ENCODE assay signal across 7 mouse cellular contexts in the genomic region with DNA sequence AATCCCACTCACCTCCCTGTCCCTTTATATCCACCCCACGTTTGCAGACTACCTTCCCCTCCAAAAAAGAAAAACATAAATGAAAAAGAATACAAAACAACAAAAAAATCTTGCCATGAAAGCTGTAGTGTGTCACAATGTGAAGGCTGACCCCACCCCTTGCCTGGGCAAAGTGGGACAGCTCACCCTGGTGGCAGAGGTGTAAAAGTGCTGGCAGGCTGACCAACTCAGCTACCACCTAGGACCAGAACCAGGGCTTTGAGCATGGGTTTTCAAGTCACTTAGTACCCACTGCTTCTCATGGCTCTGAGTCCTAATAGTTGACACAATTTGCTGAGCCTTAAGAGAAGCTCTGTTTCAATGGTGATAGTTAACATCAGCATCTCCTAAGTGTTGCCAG.
DNase-seq lines count a peak whose midpoint lies in the region; ATAC-seq and TF ChIP-seq lines count a peak whose summit lies in the region.

No protein-coding gene starts in this region.

- H3K27ac ChIP-seq in intestine, postnatal 0 days (ENCODE audit: low read depth, low read length), result no peak overlapping the region
- no peak overlapping the region for H3K27ac ChIP-seq in intestine, embryonic 16.5 days (ENCODE audit: low read length)
- H3K27ac ChIP-seq in embryonic fibroblast, embryonic 13.5 days (ENCODE audit: insufficient read depth, low read length), result no peak overlapping the region
- no peak overlapping the region for H3K27ac ChIP-seq in neural tube, embryonic 15.5 days (replicated peaks)

- H3K4me2 ChIP-seq in intestine, postnatal 0 days (replicated peaks; ENCODE audit: low read depth), result no peak overlapping the region
- H3K4me2 ChIP-seq in intestine, embryonic 16.5 days (ENCODE audit: low read depth, low read length), result no peak overlapping the region
- no peak overlapping the region for H3K4me2 ChIP-seq in neural tube, embryonic 15.5 days

- no peak for ATAC-seq in intestine, postnatal 0 days
- ATAC-seq in intestine, embryonic 16.5 days, result no peak
- no peak for ATAC-seq in neural tube, embryonic 15.5 days (ENCODE audit: low FRiP score)
- ATAC-seq in erythroblast, adult 5-6 weeks (replicated peaks; ENCODE audit: low FRiP score, poor library complexity, severe bottlenecking), result no peak

- peak; percentile 4 for DNase-seq in urinary bladder, postnatal 25 days (ENCODE audit: low spot score)
- DNase-seq in urinary bladder, postnatal 4 days (ENCODE audit: low spot score in 2 of 2), result no peak

- WGBS in intestine, postnatal 0 days, result 66% methylated on average over 1 of the region's 1 CpGs
- 49% methylated on average over 1 of the region's 1 CpGs for WGBS in intestine, embryonic 16.5 days
- 64% methylated on average over 1 of the region's 1 CpGs for WGBS in neural tube, embryonic 15.5 days

- TF ChIP-seq POLR2A in embryonic fibroblast, embryonic 13.5 days (IDR thresholded peaks at IDR 0.05; ENCODE audit: low read depth, low read length), result no peak

- peak; percentile 57 for TF ChIP-seq CTCF in intestine, postnatal 0 days (IDR thresholded peaks at IDR 0.05; ENCODE audit: low read depth)
- TF ChIP-seq CTCF in embryonic fibroblast, embryonic 13.5 days (IDR thresholded peaks at IDR 0.05; ENCODE audit: borderline replicate concordance, insufficient read depth, low read length), result peak; percentile 57; the same call in 1 of the 2 replicates

- no peak overlapping the region for H3K4me3 ChIP-seq in intestine, postnatal 0 days (ENCODE audit: low read depth, low read length)
- no peak overlapping the region for H3K4me3 ChIP-seq in intestine, embryonic 16.5 days (ENCODE audit: low read length)
- no peak overlapping the region for H3K4me3 ChIP-seq in embryonic fibroblast, embryonic 13.5 days (ENCODE audit: insufficient read depth, low read length)
- H3K4me3 ChIP-seq in neural tube, embryonic 15.5 days (replicated peaks), result no peak overlapping the region

- no peak overlapping the region for H3K9ac ChIP-seq in intestine, postnatal 0 days (ENCODE audit: low read depth, low read length)
- H3K9ac ChIP-seq in intestine, embryonic 16.5 days (ENCODE audit: low read depth, low read length), result no peak overlapping the region
- H3K9ac ChIP-seq in neural tube, embryonic 15.5 days (replicated peaks), result no peak overlapping the region

- H3K4me1 ChIP-seq in intestine, postnatal 0 days (replicated peaks; ENCODE audit: control insufficient read depth, insufficient read depth, low read length), result no peaks in the 10 kb centered on the region
- H3K4me1 ChIP-seq in intestine, embryonic 16.5 days (ENCODE audit: control insufficient read depth, insufficient read depth, low read length), result no peaks in the 10 kb centered on the region
- no peaks in the 10 kb centered on the region for H3K4me1 ChIP-seq in embryonic fibroblast, embryonic 13.5 days (ENCODE audit: control insufficient read depth, insufficient read depth, low read length)
- H3K4me1 ChIP-seq in neural tube, embryonic 15.5 days, result no peaks in the 10 kb centered on the region

- H3K36me3 ChIP-seq in intestine, postnatal 0 days (ENCODE audit: control insufficient read depth, insufficient read depth), result no peaks in the 10 kb centered on the region
- H3K36me3 ChIP-seq in intestine, embryonic 16.5 days (ENCODE audit: control insufficient read depth, insufficient read depth, low read length), result no peaks in the 10 kb centered on the region
- H3K36me3 ChIP-seq in neural tube, embryonic 15.5 days, result no peaks in the 10 kb centered on the region

- H3K9me3 ChIP-seq in intestine, postnatal 0 days (ENCODE audit: control insufficient read depth), result no peaks in the 10 kb centered on the region
- H3K9me3 ChIP-seq in intestine, embryonic 16.5 days (ENCODE audit: control insufficient read depth, low read length), result no peaks in the 10 kb centered on the region
- H3K9me3 ChIP-seq in neural tube, embryonic 15.5 days (replicated peaks), result no peaks in the 10 kb centered on the region

- no peaks in the 10 kb centered on the region for H3K27me3 ChIP-seq in intestine, postnatal 0 days (replicated peaks; ENCODE audit: control insufficient read depth, insufficient read depth, low read length)
- H3K27me3 ChIP-seq in intestine, embryonic 16.5 days (replicated peaks; ENCODE audit: control insufficient read depth, insufficient read depth, low read length), result no peaks in the 10 kb centered on the region
- H3K27me3 ChIP-seq in neural tube, embryonic 15.5 days (replicated peaks), result no peaks in the 10 kb centered on the region
